Mouse (Mus musculus) gastrocnemius, adult 18-20 months (tissue): ENCODE measurements at regions not wholly inside any gene's neighbourhood (a gene's known extent, or its start where the extent isn't known, plus 50 kb on each side); places are given as distances from the start of the nearest gene placed in this dataset.
"Not testable (repeated sequence)": the region's sequence is repeated elsewhere in the genome, so short reads cannot be mapped to it uniquely, and the experiment has no call there.

Experiments
- DNase-seq: peaks from one replicate; pipeline ENCODE4 v3.0.0; 2021; ENCODE audit warnings: low spot score

- DNase-seq: peak; percentile 33
Observed at GRCm38 (mm10) chr12:17852138-17852537, 161.5 kb downstream of the Hpcal1 start.

- DNase-seq: not testable (repeated sequence)
Observed at GRCm38 (mm10) chr12:17872491-17872890, 181.8 kb downstream of the Hpcal1 start.

GRCm38 (mm10) chr12:17881371-17882116 is 190.9 kb downstream of the Hpcal1 start:
- peak; percentile 82 for DNase-seq

- DNase-seq: not testable (repeated sequence)
Observed at GRCm38 (mm10) chr12:17882117-17883116, 191.8 kb downstream of the Hpcal1 start.

GRCm38 (mm10) chr12:17891663-17892310 is 201.1 kb downstream of the Hpcal1 start:
- not testable (repeated sequence) for DNase-seq

GRCm38 (mm10) chr12:17913058-17913457 is 222.4 kb downstream of the Hpcal1 start:
- not testable (repeated sequence) for DNase-seq
